20 mouse cellular contexts compared by ENCODE assay signal in genomic region chr17:34611050-34611449, GRCm38 (mm10). TPM values are rescaled to one million over a fixed set of nuclear protein-coding genes. Genes with fewer than 3 reads are reported as not detected.
A peak's percentile ranks its signal among the peaks of the same experiment; 100 is the strongest.
DNase-seq lines count a peak whose midpoint lies in the region; ATAC-seq and TF ChIP-seq lines count a peak whose summit lies in the region.
"Had no signal": no experiment of that assay in that cellular context is flagged by ENCODE, and none has a peak within 500 bp of the region (broad histone marks: within the 10 kb centered on the region; RNA-seq: fewer than 3 reads in every experiment).

No protein-coding gene starts in this region.

- no peak overlapping the region for H3K4me3 ChIP-seq in cerebellum, adult 2 months (replicated peaks; ENCODE audit: insufficient read depth, low read depth, low read length)
- no peak overlapping the region for H3K4me3 ChIP-seq in intestine, embryonic 14.5 days (ENCODE audit: low read depth, low read length)
- no peak overlapping the region for H3K4me3 ChIP-seq in intestine, embryonic 16.5 days (ENCODE audit: low read length)
- H3K4me3 ChIP-seq in midbrain, embryonic 14.5 days (replicated peaks; ENCODE audit: low read depth, low read length) = no peak overlapping the region
- no peak overlapping the region for H3K4me3 ChIP-seq in midbrain, embryonic 11.5 days (ENCODE audit: low read depth, low read length)
- H3K4me3 ChIP-seq: forebrain, embryonic 13.5 days; hindbrain, embryonic 12.5 days had no signal

- TF ChIP-seq POLR2A in cerebellum, adult 2 months (IDR thresholded peaks at IDR 0.05; ENCODE audit: borderline replicate concordance, insufficient read depth, low read length) = no peak

- no peak for ATAC-seq in intestine, embryonic 14.5 days (replicated peaks; ENCODE audit: low FRiP score, low TSS enrichment, low read depth)
- ATAC-seq in intestine, embryonic 16.5 days = no peak
- no peak for ATAC-seq in midbrain, embryonic 14.5 days (ENCODE audit: low FRiP score, low TSS enrichment)
- no peak for ATAC-seq in midbrain, embryonic 11.5 days (ENCODE audit: low FRiP score)
- ATAC-seq: forebrain, embryonic 13.5 days; forebrain, embryonic 16.5 days; hindbrain, postnatal 0 days; inflammation-experienced regulatory T-cells, adult 6 months had no signal

- no peak overlapping the region for H3K9ac ChIP-seq in intestine, embryonic 14.5 days (ENCODE audit: low read length)
- no peak overlapping the region for H3K9ac ChIP-seq in intestine, embryonic 16.5 days (ENCODE audit: low read depth, low read length)
- 0 out of 2 replicates have a peak overlapping the region, but pooled peaks have one; percentile 14 for H3K9ac ChIP-seq in midbrain, embryonic 14.5 days (replicated peaks; ENCODE audit: low read length)
- no peak overlapping the region for H3K9ac ChIP-seq in midbrain, embryonic 11.5 days (ENCODE audit: low read length)
- H3K9ac ChIP-seq: forebrain, embryonic 13.5 days; hindbrain, embryonic 12.5 days had no signal

- no peak overlapping the region for H3K4me2 ChIP-seq in intestine, embryonic 14.5 days (ENCODE audit: low read length)
- H3K4me2 ChIP-seq in intestine, embryonic 16.5 days (ENCODE audit: low read depth, low read length) = no peak overlapping the region
- H3K4me2 ChIP-seq in midbrain, embryonic 14.5 days (ENCODE audit: low read length) = no peak overlapping the region
- H3K4me2 ChIP-seq in midbrain, embryonic 11.5 days = no peak overlapping the region
- H3K4me2 ChIP-seq: forebrain, embryonic 13.5 days; heart, embryonic 11.5 days; hindbrain, embryonic 12.5 days had no signal

- no peaks in the 10 kb centered on the region for H3K9me3 ChIP-seq in intestine, embryonic 14.5 days (ENCODE audit: control insufficient read depth, low read length)
- H3K9me3 ChIP-seq in intestine, embryonic 16.5 days (ENCODE audit: control insufficient read depth, low read length) = no peaks in the 10 kb centered on the region
- no peaks in the 10 kb centered on the region for H3K9me3 ChIP-seq in midbrain, embryonic 14.5 days (ENCODE audit: control insufficient read depth, low read length)
- H3K9me3 ChIP-seq in midbrain, embryonic 11.5 days (ENCODE audit: control insufficient read depth, low read length) = no peaks in the 10 kb centered on the region
- H3K9me3 ChIP-seq: forebrain, embryonic 10.5 days; forebrain, embryonic 13.5 days; hindbrain, embryonic 12.5 days had no signal

- WGBS in cerebellum, adult 2 months = 14% methylated on average over 8 of the region's 8 CpGs
- 93% methylated on average over 8 of the region's 8 CpGs for WGBS in intestine, embryonic 14.5 days
- 91% methylated on average over 8 of the region's 8 CpGs for WGBS in intestine, embryonic 16.5 days
- WGBS in midbrain, embryonic 14.5 days = 98% methylated on average over 8 of the region's 8 CpGs
- WGBS in midbrain, embryonic 11.5 days = 93% methylated on average over 8 of the region's 8 CpGs

- no peaks in the 10 kb centered on the region for H3K27me3 ChIP-seq in cerebellum, adult 2 months (ENCODE audit: control insufficient read depth, insufficient read depth, low read length)
- H3K27me3 ChIP-seq in intestine, embryonic 14.5 days (replicated peaks; ENCODE audit: control insufficient read depth, insufficient read depth, low read length) = no peaks in the 10 kb centered on the region
- H3K27me3 ChIP-seq in intestine, embryonic 16.5 days (replicated peaks; ENCODE audit: control insufficient read depth, insufficient read depth, low read length) = no peaks in the 10 kb centered on the region
- no peaks in the 10 kb centered on the region for H3K27me3 ChIP-seq in midbrain, embryonic 14.5 days (ENCODE audit: control insufficient read depth, insufficient read depth, low read length)
- H3K27me3 ChIP-seq in midbrain, embryonic 11.5 days (ENCODE audit: control insufficient read depth, insufficient read depth, low read length) = no peaks in the 10 kb centered on the region
- H3K27me3 ChIP-seq: forebrain, embryonic 13.5 days; hindbrain, embryonic 12.5 days had no signal

- TF ChIP-seq CTCF in cerebellum, adult 2 months (IDR thresholded peaks at IDR 0.05; ENCODE audit: borderline replicate concordance, insufficient read depth, low read depth, low read length) = no peak

- DNase-seq in cerebellum, adult 2 months = no peak
- no peak for DNase-seq in cerebellum, adult 11 months
- DNase-seq in intestine, embryonic 14.5 days (ENCODE audit: low spot score) = peak; percentile 45
- DNase-seq in midbrain, embryonic 14.5 days = no peak
- DNase-seq in midbrain, embryonic 11.5 days (ENCODE audit: low spot score, missing footprints) = no peak
- DNase-seq in natural killer cell, adult 2 months (ENCODE audit: low spot score in 2 of 2) = no peak
- DNase-seq: adrenal gland, adult 2 months; adrenal gland, postnatal 14 days; cerebellum, adult 9-11 months; gastrocnemius, postnatal 10 days; gastrocnemius, postnatal 36 days; heart, adult 11 months had no signal

- peak overlapping the region; percentile 23; the same call in 1 of the 2 replicates for H3K27ac ChIP-seq in cerebellum, adult 2 months (ENCODE audit: insufficient read depth, low read length)
- H3K27ac ChIP-seq in intestine, embryonic 14.5 days (ENCODE audit: low read depth) = no peak overlapping the region
- H3K27ac ChIP-seq in intestine, embryonic 16.5 days (ENCODE audit: low read length) = no peak overlapping the region
- H3K27ac ChIP-seq in midbrain, embryonic 14.5 days (replicated peaks; ENCODE audit: low read depth, low read length) = no peak overlapping the region
- no peak overlapping the region for H3K27ac ChIP-seq in midbrain, embryonic 11.5 days (ENCODE audit: low read depth, low read length)
- H3K27ac ChIP-seq: forebrain, embryonic 10.5 days; forebrain, embryonic 13.5 days; hindbrain, embryonic 12.5 days; hindbrain, postnatal 0 days had no signal

- peaks cover 23% of the 10 kb centered on the region for H3K4me1 ChIP-seq in cerebellum, adult 2 months (ENCODE audit: control insufficient read depth, insufficient read depth, low read length)
- peaks cover 14% of the 10 kb centered on the region for H3K4me1 ChIP-seq in intestine, embryonic 14.5 days (replicated peaks; ENCODE audit: control insufficient read depth, insufficient read depth, low read length)
- peaks cover 23% of the 10 kb centered on the region for H3K4me1 ChIP-seq in intestine, embryonic 16.5 days (ENCODE audit: control insufficient read depth, insufficient read depth, low read length)
- peaks cover 12% of the 10 kb centered on the region for H3K4me1 ChIP-seq in midbrain, embryonic 14.5 days (ENCODE audit: control insufficient read depth, insufficient read depth, low read length)
- peaks cover 9% of the 10 kb centered on the region for H3K4me1 ChIP-seq in midbrain, embryonic 11.5 days (ENCODE audit: control insufficient read depth, insufficient read depth, low read length)

- H3K36me3 ChIP-seq in intestine, embryonic 14.5 days (ENCODE audit: control insufficient read depth, insufficient read depth, low read length) = peaks cover 63% of the 10 kb centered on the region
- peaks cover 9% of the 10 kb centered on the region; the same call in 1 of the 2 replicates for H3K36me3 ChIP-seq in intestine, embryonic 16.5 days (ENCODE audit: control insufficient read depth, insufficient read depth, low read length)
- peaks cover 59% of the 10 kb centered on the region for H3K36me3 ChIP-seq in midbrain, embryonic 14.5 days (ENCODE audit: control insufficient read depth, insufficient read depth, low read length)
- H3K36me3 ChIP-seq in midbrain, embryonic 11.5 days (ENCODE audit: control insufficient read depth, insufficient read depth, low read length) = peaks cover 19% of the 10 kb centered on the region

RNA-seq across cellular contexts. Expression of gene Egfl8, which starts 4.7 kb away (rescaled TPM):
- 6.3 and 7.4 TPM in 2 replicates for polyA plus RNA-seq in cerebellum, adult 2 months (2012; rRNA removed)
- polyA plus RNA-seq in intestine, embryonic 14.5 days (2014; fragmentation: Nextera tagmentation; extraction: Ambion mirVana) = 2.4 and 2.8 TPM in 2 replicates
- polyA plus RNA-seq in intestine, embryonic 16.5 days (2015; fragmentation: Nextera tagmentation; extraction: Ambion mirVana) = 4.0 and 4.6 TPM in 2 replicates
- polyA plus RNA-seq in midbrain, embryonic 14.5 days (2014; fragmentation: Nextera tagmentation; extraction: Ambion mirVana) = 6.7 and 9.5 TPM in 2 replicates
- polyA plus RNA-seq in midbrain, embryonic 11.5 days (2014; fragmentation: Nextera tagmentation; extraction: Ambion mirVana) = 3.3 and 3.8 TPM in 2 replicates

RNA-seq across cellular contexts. Expression of gene Agpat1, which starts 7.0 kb away (rescaled TPM):
- 172 and 179 TPM in 2 replicates for polyA plus RNA-seq in cerebellum, adult 2 months (2012; rRNA removed)
- polyA plus RNA-seq in intestine, embryonic 14.5 days (2014; fragmentation: Nextera tagmentation; extraction: Ambion mirVana) = 59.7 and 62.3 TPM in 2 replicates
- 61.8 and 67.9 TPM in 2 replicates for polyA plus RNA-seq in intestine, embryonic 16.5 days (2015; fragmentation: Nextera tagmentation; extraction: Ambion mirVana)
- polyA plus RNA-seq in midbrain, embryonic 14.5 days (2014; fragmentation: Nextera tagmentation; extraction: Ambion mirVana) = 122 and 123 TPM in 2 replicates
- polyA plus RNA-seq in midbrain, embryonic 11.5 days (2014; fragmentation: Nextera tagmentation; extraction: Ambion mirVana) = 68.4 and 75.3 TPM in 2 replicates

RNA-seq across cellular contexts. Expression of gene Rnf5, which starts 7.6 kb away (rescaled TPM):
- polyA plus RNA-seq in cerebellum, adult 2 months (2012; rRNA removed) = 125 and 137 TPM in 2 replicates
- polyA plus RNA-seq in intestine, embryonic 14.5 days (2014; fragmentation: Nextera tagmentation; extraction: Ambion mirVana) = 109 and 110 TPM in 2 replicates
- 190 and 197 TPM in 2 replicates for polyA plus RNA-seq in intestine, embryonic 16.5 days (2015; fragmentation: Nextera tagmentation; extraction: Ambion mirVana)
- 223 and 269 TPM in 2 replicates for polyA plus RNA-seq in midbrain, embryonic 14.5 days (2014; fragmentation: Nextera tagmentation; extraction: Ambion mirVana)
- 180 and 185 TPM in 2 replicates for polyA plus RNA-seq in midbrain, embryonic 11.5 days (2014; fragmentation: Nextera tagmentation; extraction: Ambion mirVana)

RNA-seq across cellular contexts. Expression of gene Ager, which starts 13.4 kb away (rescaled TPM):
- 1.4 and 1.8 TPM in 2 replicates for polyA plus RNA-seq in cerebellum, adult 2 months (2012; rRNA removed)
- polyA plus RNA-seq in intestine, embryonic 14.5 days (2014; fragmentation: Nextera tagmentation; extraction: Ambion mirVana) = 2.3 and 2.9 TPM in 2 replicates
- polyA plus RNA-seq in intestine, embryonic 16.5 days (2015; fragmentation: Nextera tagmentation; extraction: Ambion mirVana) = 2.3 and 2.4 TPM in 2 replicates
- 1.2 and 1.4 TPM in 2 replicates for polyA plus RNA-seq in midbrain, embryonic 14.5 days (2014; fragmentation: Nextera tagmentation; extraction: Ambion mirVana)
- polyA plus RNA-seq in midbrain, embryonic 11.5 days (2014; fragmentation: Nextera tagmentation; extraction: Ambion mirVana) = 1.4 and 1.6 TPM in 2 replicates

RNA-seq across cellular contexts. Expression of gene Ppt2, which starts 17.3 kb away (rescaled TPM):
- 57.3 and 66.9 TPM in 2 replicates for polyA plus RNA-seq in cerebellum, adult 2 months (2012; rRNA removed)
- polyA plus RNA-seq in intestine, embryonic 14.5 days (2014; fragmentation: Nextera tagmentation; extraction: Ambion mirVana) = 34.8 and 35.1 TPM in 2 replicates
- 32.3 and 32.9 TPM in 2 replicates for polyA plus RNA-seq in intestine, embryonic 16.5 days (2015; fragmentation: Nextera tagmentation; extraction: Ambion mirVana)
- polyA plus RNA-seq in midbrain, embryonic 14.5 days (2014; fragmentation: Nextera tagmentation; extraction: Ambion mirVana) = 23.4 and 25.5 TPM in 2 replicates
- polyA plus RNA-seq in midbrain, embryonic 11.5 days (2014; fragmentation: Nextera tagmentation; extraction: Ambion mirVana) = 25.8 and 26.4 TPM in 2 replicates
